Mouse (Mus musculus) cerebellum, adult 9-10 months (tissue): ENCODE results near the gene Sympk.

Source experiments
- DNase-seq: peaks from one replicate; pipeline ENCODE4 v3.0.0; 2022

Gene Sympk

DNA sequence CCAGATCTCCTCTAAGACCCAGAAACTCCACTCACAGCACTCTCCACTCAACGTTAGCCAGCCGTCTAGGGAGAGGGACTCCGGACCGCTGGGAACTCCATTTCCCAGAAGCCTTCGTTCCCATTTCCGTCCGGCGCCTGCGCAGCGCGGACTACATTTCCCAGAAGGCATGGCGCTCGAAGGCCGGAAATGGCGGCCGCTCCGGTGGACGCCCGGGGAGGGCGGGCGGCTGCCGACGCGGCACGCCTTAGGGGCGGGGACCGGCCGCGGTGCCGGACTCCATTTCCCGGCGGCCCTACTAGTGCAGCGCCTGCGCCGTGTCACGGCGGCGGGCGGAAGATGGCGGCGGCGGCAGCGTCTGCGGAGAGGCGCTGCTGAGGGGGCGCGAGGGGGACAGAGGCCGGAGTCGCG is at the start of gene Sympk:
Gene Sympk, plus strand, starts transcription at position 282 of the 411 bp plus-strand sequence.
- DNase-seq = peak; percentile 93

DNA sequence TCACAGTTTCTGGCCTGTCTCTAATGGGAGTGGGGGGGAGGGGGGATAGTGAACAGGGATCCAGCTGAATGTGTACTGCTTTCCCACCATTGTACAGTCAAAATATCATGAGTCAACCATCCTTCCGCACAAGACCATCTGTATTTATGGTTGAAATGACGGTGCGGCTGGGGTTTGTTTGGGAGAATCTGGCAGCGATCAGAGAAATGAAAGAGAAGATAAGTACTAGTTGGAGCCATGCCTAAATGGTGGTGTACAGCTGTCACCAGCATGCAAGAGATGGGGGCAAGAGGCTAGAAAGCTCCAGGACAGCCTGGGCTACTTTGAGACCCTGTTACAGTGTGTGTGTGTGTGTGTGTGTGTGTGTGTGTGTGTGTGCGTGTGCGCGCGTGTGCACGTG is 45.8 kb upstream of the Sympk start:
- DNase-seq = no peak

DNA sequence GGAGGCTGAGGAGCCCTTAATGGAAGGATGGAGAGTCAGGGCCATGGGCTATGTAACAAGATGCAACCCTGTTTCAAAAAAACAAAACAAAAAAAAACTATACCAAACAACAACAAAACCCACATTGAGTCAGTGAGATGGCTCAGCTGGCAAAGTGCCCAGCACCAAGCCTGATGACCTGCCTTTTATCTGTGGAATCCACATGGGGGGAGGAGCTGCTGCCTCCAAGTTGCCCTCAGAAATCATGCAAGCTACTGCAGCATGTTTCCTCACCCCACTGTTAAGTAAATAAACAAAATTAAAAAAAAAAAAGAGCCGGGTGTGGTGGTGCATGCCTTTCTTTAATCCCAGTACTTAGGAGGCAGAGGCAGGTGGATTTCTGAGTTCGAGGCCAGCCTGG is 37.7 kb upstream of the Sympk start:
- DNase-seq = peak; percentile 30

- DNase-seq = no peak
Observed at GRCm38 (mm10) chr7:18987100-18987499, 37.1 kb upstream of the Sympk start, which contains the start of gene Nanos2. Gene Nanos2, plus strand, starts transcription at chr7:18987400.

- peak; percentile 55 for DNase-seq
Observed at GRCm38 (mm10) chr7:18987747-18988146, 36.4 kb upstream of the Sympk start.

- DNase-seq = peak; percentile 63
Observed at GRCm38 (mm10) chr7:18988780-18989179, 35.4 kb upstream of the Sympk start.

DNA sequence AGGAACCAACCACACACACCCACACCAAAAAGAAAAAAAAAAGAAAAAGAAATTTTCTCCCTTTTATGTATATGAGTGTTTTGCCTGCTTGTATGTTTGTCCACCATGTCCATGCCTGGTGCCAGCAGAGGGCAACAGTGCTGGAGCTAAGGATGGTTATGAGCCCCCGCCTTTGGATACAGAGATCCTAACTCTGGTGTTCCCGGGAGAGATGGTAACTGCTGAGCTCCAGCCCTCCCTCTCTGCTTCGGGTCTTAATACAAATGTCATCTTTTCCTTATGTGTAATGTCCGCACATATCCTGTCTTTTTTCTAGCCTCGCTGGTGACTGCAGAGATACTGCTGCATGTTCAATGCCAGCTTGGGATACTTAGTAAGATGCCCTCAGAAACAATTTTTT is 34.2 kb upstream of the Sympk start:
- peak; percentile 82 for DNase-seq

DNA sequence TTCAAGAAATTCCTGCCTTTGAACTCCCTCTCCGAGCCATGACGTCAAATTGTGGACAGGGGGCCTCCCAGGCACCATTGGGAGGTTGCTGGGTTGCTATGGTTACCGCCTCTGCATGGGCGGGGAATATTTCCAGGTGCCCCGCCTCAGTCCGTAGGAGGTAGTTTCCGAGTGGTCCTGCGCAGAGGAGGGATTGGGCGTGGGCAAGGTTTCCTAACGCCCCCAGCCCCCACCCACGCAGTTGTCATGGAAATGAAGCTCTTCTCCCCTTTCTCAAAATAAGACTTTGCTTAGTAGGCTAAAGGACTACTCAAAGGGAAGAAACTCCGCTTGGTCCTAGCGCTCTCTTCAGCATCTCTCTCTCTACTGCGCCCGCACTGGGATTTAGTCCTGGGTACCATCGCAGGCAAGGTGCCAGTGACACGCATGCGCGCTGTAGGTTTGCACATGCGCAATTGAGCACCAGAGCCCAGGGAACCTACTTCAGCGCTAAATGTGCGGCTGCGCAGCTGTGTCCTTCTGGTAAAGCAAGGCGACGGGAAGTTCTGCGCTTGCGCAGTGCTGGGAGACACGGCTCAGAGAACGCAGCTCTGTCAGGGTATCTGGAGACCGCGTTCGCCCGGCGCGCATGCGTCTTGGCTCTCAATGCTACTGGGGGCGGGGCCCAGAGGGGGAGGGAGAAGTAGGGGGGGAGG is 33.4 kb upstream of the Sympk start, which contains the start of gene Mypop:
Gene Mypop, plus strand, starts transcription at position 645 of the 695 bp plus-strand sequence.
- DNase-seq = peak; percentile 100

DNA sequence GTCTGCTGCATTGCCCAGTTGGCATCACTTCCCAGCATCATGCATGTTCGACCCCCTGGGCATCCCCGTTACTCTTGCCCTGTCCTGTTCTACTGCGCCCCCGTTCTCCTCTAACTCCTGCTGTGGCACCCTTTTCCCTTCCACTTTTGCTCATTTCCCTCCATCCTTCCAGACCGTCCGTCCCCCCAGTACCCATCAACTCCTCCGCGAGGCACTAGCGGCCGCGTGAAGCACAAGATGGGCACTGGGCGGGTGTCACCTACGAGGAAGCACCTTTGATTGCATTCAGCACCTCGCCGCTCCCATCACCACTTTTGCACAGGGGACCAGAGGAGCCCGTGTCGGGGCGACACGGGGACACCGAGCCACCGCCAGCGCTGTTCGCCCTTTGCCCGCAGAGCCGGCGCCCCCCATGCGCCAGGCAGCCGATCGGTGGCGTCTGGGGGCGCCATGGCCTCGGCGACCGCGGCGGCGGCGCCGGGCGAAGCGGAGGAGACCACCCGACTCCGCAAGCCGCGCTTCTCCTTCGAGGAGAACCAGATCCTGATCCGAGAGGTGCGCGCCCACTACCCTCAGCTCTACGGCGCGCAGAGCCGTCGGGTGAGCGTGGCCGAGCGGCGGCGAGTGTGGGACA is 32.4 kb upstream of the Sympk start:
- no peak for DNase-seq

DNA sequence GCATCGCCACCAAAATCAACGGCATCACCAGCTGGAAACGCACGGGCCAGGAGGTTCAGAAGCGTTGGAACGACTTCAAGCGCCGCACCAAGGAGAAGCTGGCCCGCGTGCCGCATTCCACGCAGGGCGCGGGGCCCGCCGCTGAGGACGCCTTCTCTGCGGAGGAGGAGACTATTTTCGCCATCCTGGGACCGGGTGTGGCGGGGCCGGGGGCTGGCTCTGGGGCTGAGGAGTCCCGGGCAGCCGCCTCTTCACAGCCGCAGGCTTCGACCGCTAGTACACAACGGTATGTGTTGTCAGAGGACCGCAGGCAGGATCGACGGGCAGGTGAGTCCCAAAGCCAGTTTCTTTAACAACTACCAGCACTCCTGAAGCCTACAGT is 31.9 kb upstream of the Sympk start:
- peak; percentile 70 for DNase-seq

DNA sequence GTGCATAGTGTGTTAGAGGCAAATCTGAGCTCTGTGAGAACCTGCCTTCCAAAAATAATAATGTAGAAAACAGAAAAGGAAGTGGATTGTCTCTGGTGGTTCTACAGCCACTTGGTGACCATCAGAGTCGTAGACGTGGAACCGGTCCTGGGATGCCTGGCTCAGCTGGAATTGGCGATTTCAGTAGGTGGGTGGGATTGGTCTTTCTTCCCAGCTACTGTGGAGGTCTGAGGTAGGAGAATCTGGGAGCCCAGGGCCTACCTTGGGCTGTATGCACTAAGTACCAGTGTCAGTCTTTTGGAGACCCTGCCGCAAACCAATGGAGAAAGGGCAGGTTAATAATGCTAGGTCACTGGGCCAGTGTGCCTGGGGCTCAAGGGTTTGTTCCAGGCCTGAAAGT is 31.1 kb upstream of the Sympk start:
- DNase-seq = no peak

GRCm38 (mm10) chr7:18998835-18999234 is 25.3 kb upstream of the Sympk start:
- peak; percentile 35 for DNase-seq

DNA sequence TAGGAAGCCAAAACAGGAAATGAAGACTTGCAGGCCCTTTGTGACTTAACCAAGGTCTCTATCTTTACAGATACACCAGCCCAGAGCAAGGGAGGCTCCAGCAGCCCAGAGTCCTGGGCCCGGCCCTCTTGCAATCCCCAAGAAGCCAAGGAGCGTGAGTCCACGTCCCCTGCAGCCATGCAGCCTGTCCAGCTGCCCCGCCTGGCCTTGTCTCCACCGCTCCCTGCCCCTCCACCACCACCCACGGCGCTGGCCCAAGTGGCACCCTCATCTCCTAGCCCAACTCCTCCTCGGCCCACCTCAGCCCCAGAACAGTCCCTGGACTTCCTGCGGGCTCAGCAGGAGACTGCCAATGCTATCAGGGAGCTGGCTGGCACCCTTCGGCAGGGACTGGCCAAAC is 23.8 kb upstream of the Sympk start:
- peak; percentile 49 for DNase-seq

GRCm38 (mm10) chr7:19001066-19001806 is 22.9 kb upstream of the Sympk start:
- DNase-seq = peak; percentile 63

DNA sequence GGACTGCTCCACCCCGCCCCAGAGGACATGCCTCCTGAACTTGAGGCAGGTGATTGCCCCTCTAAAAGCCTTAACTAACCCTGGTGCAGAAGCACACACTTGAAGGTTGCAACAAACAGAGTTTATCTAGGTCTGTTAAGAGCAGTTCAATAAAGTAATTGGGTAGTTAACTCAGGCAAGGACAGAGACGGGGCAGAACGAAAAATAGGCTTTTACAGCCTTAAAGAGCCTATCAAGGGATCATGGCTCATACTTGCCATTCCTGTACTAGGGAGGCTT is 22.4 kb upstream of the Sympk start:
- peak; percentile 72 for DNase-seq

- DNase-seq = no peak
Observed at GRCm38 (mm10) chr7:19002115-19002514, 22.1 kb upstream of the Sympk start.

DNA sequence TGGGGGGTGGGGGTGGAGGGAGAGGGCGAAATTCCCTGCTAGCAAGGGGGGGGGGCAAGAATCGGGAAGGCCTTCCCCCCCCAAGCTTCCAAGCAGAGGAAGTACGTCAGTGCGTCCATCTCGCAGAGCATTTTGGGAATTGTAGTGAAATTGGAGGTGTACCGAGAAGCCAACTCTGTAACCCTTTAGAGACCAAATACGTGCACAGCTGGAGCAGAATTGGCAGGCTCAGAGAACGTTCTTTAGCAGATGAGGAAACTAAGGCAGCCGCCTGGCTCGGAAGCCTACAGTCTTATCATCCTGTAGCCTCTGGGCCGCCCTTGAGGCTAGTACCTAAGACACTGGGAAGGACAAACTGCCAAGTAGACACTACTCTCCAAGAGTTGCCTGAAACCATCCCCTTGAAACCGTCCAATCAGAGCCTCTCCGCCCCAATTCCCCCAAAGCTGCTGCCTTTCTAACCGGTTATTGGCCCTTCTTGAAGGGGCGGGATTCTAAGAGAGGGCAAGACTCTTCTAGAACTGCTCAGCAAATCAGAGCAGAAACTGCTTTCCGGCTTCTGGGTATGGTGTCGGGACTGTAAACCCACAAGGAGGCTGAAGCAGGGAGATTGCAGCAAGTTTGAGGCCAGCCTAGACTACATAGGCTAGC is 21.2 kb upstream of the Sympk start:
- DNase-seq = peak; percentile 92

- DNase-seq = peak; percentile 97
Observed at GRCm38 (mm10) chr7:19003902-19004630, 20.1 kb upstream of the Sympk start, which contains the start of gene Irf2bp1. Gene Irf2bp1, plus strand, starts transcription at chr7:19004044.

- DNase-seq = peak; percentile 73
Observed at GRCm38 (mm10) chr7:19004631-19005079, 19.5 kb upstream of the Sympk start.

- no peak for DNase-seq
Observed at GRCm38 (mm10) chr7:19005417-19006121, 18.6 kb upstream of the Sympk start.

DNA sequence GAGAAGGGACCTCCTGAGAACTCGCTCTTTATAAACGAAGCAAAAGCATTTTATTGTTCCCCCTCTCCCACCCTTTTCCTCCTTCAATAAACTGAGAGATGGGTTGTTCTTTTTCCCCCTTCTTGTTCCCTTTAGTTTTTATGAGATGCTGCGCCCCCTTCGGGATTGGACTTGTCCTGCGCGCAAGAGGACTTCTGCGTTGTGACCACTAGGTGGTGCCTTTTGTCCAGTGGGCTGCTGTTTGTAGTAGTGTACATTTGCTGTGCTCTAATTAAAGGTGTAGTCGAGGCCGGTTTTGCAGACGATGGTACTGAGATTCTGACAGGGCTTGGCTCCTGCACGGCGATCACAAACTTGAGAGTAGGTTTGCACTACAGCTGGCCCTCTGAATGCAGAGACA is 17.7 kb upstream of the Sympk start:
- DNase-seq = peak; percentile 93
